ENCODE assay signal across 9 mouse cellular contexts in genomic region chr15:8968229-8968595, GRCm38 (mm10). TPM values are rescaled to one million over a fixed set of nuclear protein-coding genes. Genes with fewer than 3 reads are reported as not detected.
DNase-seq lines count a peak whose midpoint lies in the region; ATAC-seq and TF ChIP-seq lines count a peak whose summit lies in the region.
"Had no signal": no experiment of that assay in that cellular context is flagged by ENCODE, and none has a peak within 500 bp of the region (broad histone marks: within the 10 kb centered on the region; RNA-seq: fewer than 3 reads in every experiment).

No protein-coding gene starts in this region.

- peak overlapping the region; percentile 53; the same call in 1 of the 2 replicates for H3K4me2 ChIP-seq in heart, embryonic 16.5 days (ENCODE audit: low read depth, low read length)
- peak overlapping the region; percentile 71 for H3K4me2 ChIP-seq in intestine, postnatal 0 days (replicated peaks; ENCODE audit: low read depth)
- H3K4me2 ChIP-seq in liver, postnatal 0 days (ENCODE audit: low read depth, low read length): peak overlapping the region; percentile 69

- no peak for TF ChIP-seq EP300 in liver, postnatal 0 days (IDR thresholded peaks at IDR 0.05; ENCODE audit: low read depth)

- ATAC-seq in heart, embryonic 16.5 days (replicated peaks; ENCODE audit: extremely low read depth, insufficient read depth, low FRiP score): no peak
- peak; percentile 73 for ATAC-seq in intestine, postnatal 0 days
- ATAC-seq in liver, postnatal 0 days: no peak
- no peak for ATAC-seq in megakaryocyte progenitor cell, adult 5-6 weeks (replicated peaks; ENCODE audit: poor library complexity)

- intact Hi-C loops in heart, postnatal 14 days (cut with DNase I): no loop called here

- no peak for TF ChIP-seq CTCF in cortical plate, adult 2 months (IDR thresholded peaks at IDR 0.05; ENCODE audit: extremely low read depth, insufficient read depth, low read length)
- no peak for TF ChIP-seq CTCF in intestine, postnatal 0 days (IDR thresholded peaks at IDR 0.05; ENCODE audit: low read depth)
- no peak for TF ChIP-seq CTCF in liver, postnatal 0 days (IDR thresholded peaks at IDR 0.05; ENCODE audit: low read depth)

- H3K27ac ChIP-seq in heart, embryonic 16.5 days (ENCODE audit: low read length): no peak overlapping the region
- H3K27ac ChIP-seq in cortical plate, adult 2 months (ENCODE audit: insufficient read depth, low read length): no peak overlapping the region
- no peak overlapping the region for H3K27ac ChIP-seq in intestine, postnatal 0 days (ENCODE audit: low read depth, low read length)
- H3K27ac ChIP-seq in liver, postnatal 0 days (ENCODE audit: low read depth): no peak overlapping the region

- 72% methylated on average over 14 of the region's 14 CpGs for WGBS in heart, embryonic 16.5 days
- 19% methylated on average over 14 of the region's 14 CpGs for WGBS in intestine, postnatal 0 days
- 62% methylated on average over 14 of the region's 14 CpGs for WGBS in liver, postnatal 0 days (ENCODE audit: insufficient replicate concordance)

- H3K36me3 ChIP-seq in heart, embryonic 16.5 days (ENCODE audit: control insufficient read depth, insufficient read depth): no peaks in the 10 kb centered on the region
- H3K36me3 ChIP-seq in intestine, postnatal 0 days (ENCODE audit: control insufficient read depth, insufficient read depth): no peaks in the 10 kb centered on the region
- no peaks in the 10 kb centered on the region for H3K36me3 ChIP-seq in liver, postnatal 0 days (replicated peaks; ENCODE audit: insufficient read depth, low read length)

- DNase-seq in heart, postnatal 14 days: no peak
- no peak for DNase-seq in liver, postnatal 0 days
- DNase-seq in ovary, postnatal 10 days (ENCODE audit: low spot score): no peak
- no peak for DNase-seq in spleen, postnatal 36 days (ENCODE audit: low spot score in 2 of 2)

- TF ChIP-seq POLR2A in cortical plate, adult 2 months (IDR thresholded peaks at IDR 0.05; ENCODE audit: extremely low read depth, insufficient read depth, low read length): no peak

- no peak overlapping the region for H3K4me3 ChIP-seq in heart, embryonic 16.5 days (ENCODE audit: low read length)
- H3K4me3 ChIP-seq in cortical plate, adult 2 months (ENCODE audit: insufficient read depth, low read length): peak overlapping the region; percentile 37
- peak overlapping the region; percentile 42 for H3K4me3 ChIP-seq in intestine, postnatal 0 days (ENCODE audit: low read depth, low read length)
- H3K4me3 ChIP-seq in liver, postnatal 0 days (ENCODE audit: low read depth, low read length): peak overlapping the region; percentile 41

- H3K27me3 ChIP-seq in heart, embryonic 16.5 days (ENCODE audit: control insufficient read depth, insufficient read depth, low read length): no peaks in the 10 kb centered on the region
- H3K27me3 ChIP-seq in intestine, postnatal 0 days (replicated peaks; ENCODE audit: control insufficient read depth, insufficient read depth, low read length): no peaks in the 10 kb centered on the region
- H3K27me3 ChIP-seq in liver, postnatal 0 days (ENCODE audit: insufficient read depth, low read length): no peaks in the 10 kb centered on the region

- no peak overlapping the region for H3K9ac ChIP-seq in heart, embryonic 16.5 days (ENCODE audit: low read length)
- H3K9ac ChIP-seq in intestine, postnatal 0 days (ENCODE audit: low read depth, low read length): no peak overlapping the region
- H3K9ac ChIP-seq in liver, postnatal 0 days (replicated peaks): peak overlapping the region; percentile 41; the same call in 1 of the 2 replicates

- H3K9me3 ChIP-seq in heart, embryonic 16.5 days (replicated peaks; ENCODE audit: control insufficient read depth, low read length): no peaks in the 10 kb centered on the region
- H3K9me3 ChIP-seq in intestine, postnatal 0 days (ENCODE audit: control insufficient read depth): no peaks in the 10 kb centered on the region
- no peaks in the 10 kb centered on the region for H3K9me3 ChIP-seq in liver, postnatal 0 days (ENCODE audit: low read length)

- no peaks in the 10 kb centered on the region for H3K4me1 ChIP-seq in heart, embryonic 16.5 days (ENCODE audit: control insufficient read depth, insufficient read depth, low read length)
- H3K4me1 ChIP-seq in cortical plate, adult 2 months (ENCODE audit: control insufficient read depth, insufficient read depth, low read length): no peaks in the 10 kb centered on the region
- no peaks in the 10 kb centered on the region for H3K4me1 ChIP-seq in intestine, postnatal 0 days (replicated peaks; ENCODE audit: control insufficient read depth, insufficient read depth, low read length)
- H3K4me1 ChIP-seq in liver, postnatal 0 days (ENCODE audit: insufficient read depth): no peaks in the 10 kb centered on the region

RNA-seq across cellular contexts. Expression of gene Ranbp3l, which starts 0.5 kb away (rescaled TPM):
- 0.18 and 0.35 TPM in 2 replicates for polyA plus RNA-seq in heart, embryonic 16.5 days (2015; fragmentation: Nextera tagmentation; extraction: Ambion mirVana)
- total RNA-seq in heart, postnatal 14 days (2021): not detected
- 10.3 and 10.5 TPM in 2 replicates for polyA plus RNA-seq in cortical plate, adult 2 months (2012; rRNA removed)
- polyA plus RNA-seq in intestine, postnatal 0 days (2015; fragmentation: Nextera tagmentation; extraction: Ambion mirVana): 0.29 and 0.51 TPM in 2 replicates
- polyA plus RNA-seq in liver, postnatal 0 days (2015; fragmentation: Nextera tagmentation; extraction: Ambion mirVana): 0.25 and 0.30 TPM in 2 replicates
- total RNA-seq in megakaryocyte progenitor cell, adult 5-6 weeks (2015): not detected in 2 replicates
- total RNA-seq in megakaryocyte progenitor cell, adult 5-6 weeks (2017): not detected in 2 replicates
- total RNA-seq: hematopoietic stem cell, adult 5-6 weeks had no signal
